Mouse (Mus musculus) cerebellum, adult 11-12 months (tissue): ENCODE results near the gene Gimap1.

Source experiments
- DNase-seq: peaks from one replicate; pipeline ENCODE4 v3.0.0; 2022

Gene Gimap1

DNA sequence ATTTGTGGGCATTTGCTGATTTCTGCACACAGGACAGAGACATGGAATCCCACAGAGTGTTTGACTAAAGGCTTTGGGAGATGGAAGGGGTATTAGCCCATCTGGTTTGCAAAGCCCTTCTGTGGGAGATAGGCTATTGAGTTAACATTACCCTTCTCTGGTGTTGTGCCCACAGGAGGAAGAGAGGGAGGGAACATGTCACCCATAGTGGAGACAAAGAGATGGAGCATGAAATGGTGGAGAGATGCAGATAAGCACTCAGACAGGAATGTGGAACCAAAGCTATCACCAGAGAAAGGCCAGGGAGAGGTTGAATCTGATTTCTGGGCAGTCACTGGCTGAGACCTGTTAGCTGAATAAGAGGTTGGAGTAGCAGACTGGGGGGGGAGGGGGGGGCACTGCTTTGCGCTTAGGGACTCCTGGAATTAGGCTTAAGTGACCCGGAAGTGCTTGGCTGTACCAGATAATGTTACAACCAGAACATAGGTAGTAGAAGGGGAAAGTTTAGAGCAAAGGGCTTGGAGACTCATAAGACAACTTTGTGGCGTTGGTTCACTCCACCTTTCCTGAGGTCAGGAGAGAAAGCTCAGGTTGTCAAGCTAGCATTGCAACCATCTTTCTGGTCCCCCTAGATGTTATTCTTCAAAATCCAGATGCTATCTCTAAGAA, 1.8 kb downstream of the Gimap1 start:
- no peak for DNase-seq

DNA sequence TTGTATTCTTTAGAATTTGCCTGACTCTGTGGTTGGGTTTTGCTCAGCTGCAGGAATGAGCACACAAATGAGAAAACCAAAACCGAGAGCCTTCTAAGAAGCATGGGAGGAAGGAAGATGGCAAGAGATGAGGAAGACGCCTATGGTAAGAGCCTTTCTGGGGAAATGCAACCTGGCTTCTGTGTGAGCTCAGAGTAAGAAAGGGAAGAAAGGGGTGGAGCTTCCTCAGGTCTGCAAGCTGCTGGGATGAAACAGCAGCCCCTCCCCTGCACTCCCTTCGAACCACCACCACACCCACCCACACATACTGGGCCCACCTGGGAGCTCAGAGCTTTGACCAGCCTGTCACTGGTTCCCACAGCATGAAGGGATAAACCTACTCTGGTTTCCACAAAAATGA, 2.4 kb downstream of the Gimap1 start:
- no peak for DNase-seq

GRCm38 (mm10) chr6:48741711-48742206, 2.9 kb downstream of the Gimap1 start:
- DNase-seq, result no peak

- no peak for DNase-seq
Measured at GRCm38 (mm10) chr6:48742422-48743351, 3.8 kb downstream of the Gimap1 start.

DNA sequence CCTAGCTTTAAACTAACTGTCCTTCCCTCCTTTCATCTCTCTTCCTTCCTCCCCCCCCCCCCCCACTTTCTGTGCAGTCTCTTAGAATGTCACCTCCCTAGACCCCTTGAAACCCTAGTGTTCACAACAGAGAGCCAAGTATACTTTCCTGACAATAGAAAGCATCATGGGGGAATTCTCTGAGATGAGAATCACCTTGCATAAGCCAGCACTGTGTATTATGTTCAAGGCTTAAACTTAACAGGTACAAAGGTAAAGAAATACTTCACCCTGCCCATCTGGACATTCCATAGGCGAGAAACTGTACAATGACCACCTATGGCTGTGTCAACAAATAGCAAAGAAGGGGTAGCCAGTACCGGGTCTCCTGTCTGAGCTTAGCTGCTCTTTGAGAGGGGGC, 6.6 kb downstream of the Gimap1 start:
- no peak for DNase-seq

DNA sequence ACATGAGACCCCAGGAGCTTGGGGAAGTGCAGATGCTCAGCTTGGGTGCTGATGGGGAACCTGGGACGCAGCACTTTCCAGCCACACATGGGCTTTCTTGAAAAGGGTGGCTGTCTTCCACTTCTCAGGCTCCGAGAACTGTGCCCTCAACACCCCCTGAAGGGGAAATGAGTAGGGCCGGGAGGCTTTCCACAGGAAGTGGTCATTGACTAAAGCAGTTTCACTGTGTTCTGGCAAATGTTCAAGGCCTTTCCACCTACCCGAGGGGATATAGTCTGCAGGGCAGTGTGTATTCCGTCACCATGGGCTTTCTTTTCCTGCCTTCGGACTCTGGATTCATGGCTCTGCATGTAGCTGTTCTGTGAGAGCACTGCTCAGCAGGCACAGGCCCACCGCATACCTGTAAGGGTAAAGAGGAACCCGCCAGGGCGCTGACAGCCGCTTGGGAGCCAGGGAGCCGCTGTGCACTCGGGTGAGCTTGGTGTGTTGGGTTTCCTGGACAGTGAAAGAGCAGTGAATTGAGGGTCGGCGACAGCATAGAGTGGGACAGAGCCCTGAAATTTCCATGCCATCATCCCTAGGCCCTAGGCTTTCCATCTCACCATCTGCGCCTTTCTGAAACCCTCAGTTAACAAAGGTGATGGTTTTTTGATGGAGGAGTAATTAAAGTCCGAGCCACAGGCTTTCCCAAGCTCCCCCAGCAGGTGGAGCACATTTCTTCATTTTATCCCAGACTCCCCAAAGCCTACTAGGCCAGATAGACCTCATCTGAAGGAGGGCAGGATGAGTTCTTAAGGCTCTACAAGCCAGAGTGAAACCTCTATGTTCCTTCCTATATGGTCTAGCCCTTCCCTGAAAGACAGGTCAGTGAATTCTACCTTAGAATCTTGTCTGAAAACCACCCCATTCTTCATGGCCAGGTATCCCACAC, 7.4 kb downstream of the Gimap1 start, which contains the start of gene Gimap5:
TSS of gene Gimap5 (plus strand) at position 239 of the 931 bp plus-strand sequence.
- DNase-seq, result no peak

GRCm38 (mm10) chr6:48747091-48747966, 8.5 kb downstream of the Gimap1 start:
- no peak for DNase-seq

- DNase-seq, result no peak
Measured at GRCm38 (mm10) chr6:48763567-48764270, 24.9 kb downstream of the Gimap1 start.

DNA sequence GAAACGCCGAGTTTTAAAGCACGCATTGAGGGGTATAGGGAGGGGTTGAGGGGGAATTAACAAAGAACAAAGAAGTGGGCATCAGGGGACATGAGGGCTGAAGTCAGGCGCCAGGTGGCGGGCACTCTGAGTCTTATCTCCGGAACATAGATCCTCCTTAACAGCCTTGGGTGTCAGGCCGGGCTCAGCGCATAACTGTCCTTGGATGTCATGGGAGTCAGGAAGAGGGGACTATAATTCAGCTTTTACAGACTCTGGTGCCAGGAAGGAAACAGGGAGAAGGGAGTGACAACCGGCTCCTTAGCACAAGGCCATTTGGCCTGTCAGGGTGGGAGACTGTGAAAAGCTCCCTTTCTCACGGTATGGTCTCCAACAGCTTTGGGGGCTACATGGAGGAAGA, 25.6 kb downstream of the Gimap1 start:
- no peak for DNase-seq

DNA sequence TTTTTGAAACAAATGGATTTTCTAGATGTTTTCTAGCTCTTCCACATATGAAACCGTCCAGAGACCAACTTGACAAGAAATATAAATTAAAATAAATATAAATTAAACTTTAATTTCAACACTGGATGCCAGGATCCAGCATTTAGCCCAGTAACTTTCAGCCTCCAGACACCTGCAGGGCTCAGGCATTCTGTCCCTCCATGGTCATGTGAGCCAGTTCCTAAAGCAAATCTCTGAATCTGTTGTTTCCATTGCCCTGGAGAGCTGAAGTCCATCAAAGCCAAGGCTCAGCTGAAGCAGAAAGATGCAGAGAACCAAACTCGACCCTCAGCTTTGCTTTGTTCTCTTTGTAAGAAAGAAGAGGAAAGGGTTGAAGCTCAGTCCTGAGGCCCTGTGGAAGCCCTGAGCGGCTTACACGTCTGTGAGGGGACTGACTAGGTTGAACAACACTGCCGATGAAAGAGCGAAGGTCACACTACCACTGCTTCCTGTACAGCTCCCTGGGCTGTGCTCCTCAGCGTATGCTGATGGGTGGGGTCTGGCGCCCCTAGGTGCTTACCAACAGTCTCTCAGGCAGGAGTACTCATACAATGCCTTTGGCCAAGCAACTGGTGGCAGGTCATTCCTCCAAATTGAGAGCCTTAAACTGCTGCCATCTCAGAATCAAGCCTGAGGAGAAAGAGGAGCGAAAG, 29.5 kb downstream of the Gimap1 start:
- no peak for DNase-seq

DNA sequence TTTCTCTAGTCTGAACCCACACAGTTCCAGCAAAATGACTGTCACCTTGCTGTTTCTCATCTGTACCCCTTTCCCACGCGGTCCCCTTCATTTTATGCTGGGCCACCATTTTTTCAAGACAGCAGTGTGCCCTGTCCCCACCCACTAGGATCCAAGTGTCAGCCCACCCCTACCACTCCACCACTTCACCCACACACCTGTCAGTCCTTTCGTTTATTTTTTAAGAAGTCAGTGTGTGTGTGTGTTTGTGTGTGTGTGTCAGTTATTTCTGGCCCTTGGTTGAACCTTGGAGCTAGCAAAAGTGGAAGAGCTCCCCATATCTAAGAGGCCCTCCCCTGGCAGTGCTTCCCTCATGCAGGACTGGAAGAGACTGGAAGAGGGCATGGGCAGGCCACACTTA, 30.1 kb downstream of the Gimap1 start:
- DNase-seq, result no peak

DNA sequence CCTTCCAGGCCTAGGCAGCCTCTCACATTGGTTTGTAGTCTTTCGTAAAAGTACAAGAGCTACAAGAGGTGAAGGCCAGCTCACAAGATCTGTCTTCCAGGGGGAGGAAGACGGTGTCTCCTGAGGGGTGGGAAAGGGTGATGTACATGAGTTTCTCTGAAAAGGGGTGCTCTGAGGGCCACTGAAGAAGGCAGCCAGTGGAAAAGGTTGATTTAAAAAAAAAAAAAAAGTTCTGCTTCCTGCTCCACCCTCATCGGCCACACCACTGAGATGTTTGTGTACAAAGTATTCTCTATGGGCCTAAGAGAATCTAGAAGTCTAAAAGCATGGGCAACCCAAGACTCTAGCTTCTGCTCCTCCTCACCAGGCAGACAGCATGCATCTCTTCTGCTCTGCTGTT, 31.8 kb downstream of the Gimap1 start, which contains the start of gene Gimap3:
TSS of gene Gimap3 (minus strand) at position 156 of the 400 bp plus-strand sequence.
- no peak for DNase-seq

DNA sequence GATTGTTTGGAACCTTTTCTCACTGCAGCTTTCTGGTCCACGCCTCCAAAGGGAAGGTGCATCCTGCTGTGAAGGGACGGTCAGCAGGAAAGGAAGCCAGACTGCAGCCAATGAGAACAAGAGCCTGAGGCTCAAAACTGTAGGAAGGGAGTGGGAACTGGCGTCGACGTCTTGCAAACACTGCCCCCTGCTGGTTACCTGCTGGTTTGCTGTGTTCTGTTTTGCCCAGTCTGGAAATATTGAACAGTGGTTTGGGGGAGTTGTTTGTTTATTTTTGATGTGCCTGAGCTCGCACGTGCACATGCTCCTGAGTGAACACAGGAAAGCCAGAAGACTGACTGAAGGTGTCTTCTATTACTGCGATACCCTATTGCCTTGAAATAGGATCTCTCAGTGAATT, 33.2 kb downstream of the Gimap1 start:
- DNase-seq, result peak; percentile 48

DNA sequence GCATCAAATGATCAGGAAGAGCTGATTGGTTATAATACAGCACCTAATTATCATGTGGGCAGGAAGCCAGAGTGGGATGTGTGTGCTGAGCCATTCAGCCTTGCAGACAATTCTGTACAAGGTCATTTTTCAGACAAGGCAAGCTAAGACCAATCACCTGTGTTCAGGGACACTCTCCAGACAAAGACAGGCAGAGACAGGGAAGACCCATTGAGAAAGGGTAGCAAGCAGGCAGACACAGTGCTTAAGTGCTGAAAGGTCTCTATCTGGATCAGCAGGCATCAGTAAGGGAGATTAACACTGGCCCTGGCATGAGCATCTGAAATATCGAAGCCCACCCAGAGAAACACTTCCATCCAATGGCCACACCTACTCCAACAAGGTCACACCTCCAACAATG, 45.6 kb downstream of the Gimap1 start:
- no peak for DNase-seq

- DNase-seq, result no peak
Measured at GRCm38 (mm10) chr6:48785189-48785588, 46.3 kb downstream of the Gimap1 start.

DNA sequence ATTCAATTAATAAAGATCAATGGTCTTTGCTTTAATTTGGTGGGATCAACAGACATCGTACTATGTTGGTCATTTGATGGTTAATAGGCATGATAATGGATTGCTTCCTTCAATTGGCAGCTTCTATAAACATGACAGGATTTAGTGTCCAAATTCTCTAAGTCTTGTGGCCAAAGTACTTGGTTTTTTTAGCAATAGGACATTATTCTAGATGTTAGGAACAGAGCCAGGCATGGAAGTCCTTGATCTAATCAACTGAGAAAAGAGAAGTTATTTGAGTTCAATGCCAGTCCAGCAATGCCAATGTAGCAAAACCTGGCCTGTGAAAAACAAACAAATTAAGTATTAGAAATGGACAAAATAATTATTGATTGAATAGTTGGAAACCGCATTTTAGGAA, 46.7 kb downstream of the Gimap1 start:
- no peak for DNase-seq

DNA sequence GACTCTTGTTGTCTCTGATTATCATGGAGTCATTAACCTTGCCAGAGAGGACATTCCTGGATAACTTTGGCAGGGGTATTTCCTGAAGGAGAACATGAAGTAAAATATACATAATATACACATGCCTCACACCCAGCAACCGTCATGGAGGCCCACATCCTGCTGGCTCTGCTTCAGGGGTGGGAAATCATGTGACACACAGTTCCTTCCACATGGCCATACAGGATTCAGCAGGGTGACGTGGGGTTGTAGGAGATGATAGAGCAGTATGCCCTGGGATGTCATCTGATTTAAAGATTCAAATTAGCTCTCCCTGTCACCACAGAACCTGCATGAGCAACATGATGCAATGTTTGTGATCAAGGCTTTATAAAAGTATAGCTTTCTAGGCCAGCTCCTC, 49.0 kb downstream of the Gimap1 start:
- no peak for DNase-seq
